Mouse (Mus musculus) stomach, embryonic 15.5 days (tissue): ENCODE results near the gene Fn3krp. TPM values are rescaled to one million over a fixed set of nuclear protein-coding genes. Genes with fewer than 3 reads are reported as not detected.
A peak's percentile ranks its signal among the peaks of the same experiment; 100 is the strongest.

Experiments used
- ATAC-seq: fragments of 200-750 bp; cut with Nextera tagmentation; 2 replicates; pipeline ENCODE4 v1.8.0; 2017; ENCODE audit warnings: low read depth, moderate number of reproducible peaks, moderate TSS enrichment; ENCODE audit not compliant: insufficient read depth, low FRiP score
- H3K27ac ChIP-seq: fragments of 300-500 bp; sonication (generic); 2 replicates; pipeline ENCODE4 v1.5.1; 2015; ENCODE audit warnings: mild to moderate bottlenecking, inconsistent platforms
- H3K27me3 ChIP-seq: fragments of 300-500 bp; sonication (generic); replicated peaks from 2 replicates; pipeline ENCODE4 v1.6.1; 2015; ENCODE audit warnings: inconsistent platforms
- H3K36me3 ChIP-seq: fragments of 300-500 bp; sonication (generic); 2 replicates; pipeline ENCODE4 v1.6.1; 2015; ENCODE audit warnings: inconsistent platforms
- H3K4me1 ChIP-seq: fragments of 300-500 bp; sonication (generic); 2 replicates; pipeline ENCODE4 v1.6.1; 2015; ENCODE audit warnings: inconsistent platforms
- H3K4me2 ChIP-seq: fragments of 300-500 bp; sonication (generic); 2 replicates; pipeline ENCODE4 v1.6.1; 2015; ENCODE audit warnings: mild to moderate bottlenecking, inconsistent platforms
- H3K4me3 ChIP-seq: fragments of 300-500 bp; sonication (generic); replicated peaks from 2 replicates; pipeline ENCODE4 v1.5.1; 2015; ENCODE audit warnings: inconsistent platforms
- H3K9ac ChIP-seq: fragments of 300-500 bp; sonication (generic); 2 replicates; pipeline ENCODE4 v1.6.1; 2015; ENCODE audit warnings: inconsistent platforms
- H3K9me3 ChIP-seq: fragments of 300-500 bp; sonication (generic); 2 replicates; pipeline ENCODE4 v1.6.1; 2016; ENCODE audit warnings: inconsistent platforms
- WGBS: fragments of 180-500 bp; shearing (Covaris S2); methylation state at CpG from one replicate; pipeline ENCODE4 v1.1.7; 2015; 5-methylcytosine and 5-hydroxymethylcytosine counted together
- polyA plus RNA-seq: library from polyadenylated mRNA; unstranded; fragments of >200 nt; fragmentation: Nextera tagmentation; extraction: Ambion mirVana; gene quantifications from 2 replicates; pipeline ENCODE4 v1.2.1, GENCODE M21; 2015

Gene Fn3krp
- polyA plus RNA-seq, 1 experiment from 2014 or later: 9.9 TPM

GRCm38 (mm10) chr11:121417971-121418370, 3.2 kb upstream of the Fn3krp start:
- no peak overlapping the region for H3K4me3 ChIP-seq
- H3K9ac ChIP-seq: no peak overlapping the region
- WGBS: 75% methylated on average over 5 of the region's 5 CpGs
- ATAC-seq: no peak
- H3K27me3 ChIP-seq: no peaks in the 10 kb centered on the region
- no peaks in the 10 kb centered on the region for H3K4me1 ChIP-seq
- no peak overlapping the region for H3K4me2 ChIP-seq
- H3K9me3 ChIP-seq: no peaks in the 10 kb centered on the region
- no peaks in the 10 kb centered on the region for H3K36me3 ChIP-seq
- H3K27ac ChIP-seq: no peak overlapping the region

DNA sequence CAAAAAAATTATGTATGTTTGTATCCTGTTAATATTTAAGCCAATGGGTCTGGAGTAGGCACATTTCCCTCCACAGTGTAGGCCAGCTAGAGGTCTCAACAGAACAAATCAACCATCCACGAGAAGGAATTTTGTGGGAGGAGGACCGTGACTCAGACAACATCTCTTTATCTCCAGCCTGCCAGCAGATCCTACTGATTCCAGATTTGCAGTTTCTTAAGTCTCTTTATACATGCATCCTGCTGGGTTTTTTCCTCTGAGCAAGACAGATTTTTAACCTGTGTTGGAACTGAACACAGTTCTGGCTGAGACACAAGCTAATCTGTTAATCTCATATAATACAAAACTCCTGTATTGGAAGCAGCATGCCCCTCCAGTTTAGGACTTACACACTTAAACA, 2.3 kb upstream of the Fn3krp start:
- no peak overlapping the region for H3K9ac ChIP-seq
- no peak overlapping the region for H3K4me2 ChIP-seq
- H3K9me3 ChIP-seq: no peaks in the 10 kb centered on the region
- no peaks in the 10 kb centered on the region for H3K27me3 ChIP-seq
- ATAC-seq: no peak
- no peak overlapping the region for H3K27ac ChIP-seq
- WGBS: 56% methylated on average over 2 of the region's 2 CpGs
- no peaks in the 10 kb centered on the region for H3K36me3 ChIP-seq
- H3K4me1 ChIP-seq: no peaks in the 10 kb centered on the region
- H3K4me3 ChIP-seq: no peak overlapping the region

DNA sequence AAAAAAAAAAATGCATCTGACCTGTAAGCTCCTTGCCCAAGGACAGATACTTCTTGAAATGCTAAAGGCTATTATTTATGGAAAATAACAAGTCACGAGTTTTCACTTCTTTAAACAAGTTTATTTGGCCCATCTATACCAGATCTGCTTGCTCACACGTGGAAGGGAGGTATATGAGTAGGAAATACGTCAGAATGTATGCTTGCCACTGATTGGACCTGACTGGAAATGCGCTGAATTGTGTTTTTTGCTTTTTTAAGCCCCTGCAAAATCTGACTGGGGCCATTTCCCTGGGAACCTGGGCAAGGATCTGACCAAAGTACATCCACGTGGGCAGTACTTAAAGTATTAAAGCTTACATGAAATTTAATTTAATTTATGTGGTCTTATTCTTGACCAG, 822 bp upstream of the Fn3krp start:
- no peak overlapping the region for H3K4me3 ChIP-seq
- WGBS: 50% methylated on average over 5 of the region's 5 CpGs
- peak overlapping the region; percentile 81 for H3K4me2 ChIP-seq
- no peaks in the 10 kb centered on the region for H3K4me1 ChIP-seq
- no peaks in the 10 kb centered on the region for H3K36me3 ChIP-seq
- H3K9me3 ChIP-seq: no peaks in the 10 kb centered on the region
- no peak for ATAC-seq
- H3K9ac ChIP-seq: no peak overlapping the region
- H3K27me3 ChIP-seq: no peaks in the 10 kb centered on the region
- H3K27ac ChIP-seq: peak overlapping the region; percentile 79

DNA sequence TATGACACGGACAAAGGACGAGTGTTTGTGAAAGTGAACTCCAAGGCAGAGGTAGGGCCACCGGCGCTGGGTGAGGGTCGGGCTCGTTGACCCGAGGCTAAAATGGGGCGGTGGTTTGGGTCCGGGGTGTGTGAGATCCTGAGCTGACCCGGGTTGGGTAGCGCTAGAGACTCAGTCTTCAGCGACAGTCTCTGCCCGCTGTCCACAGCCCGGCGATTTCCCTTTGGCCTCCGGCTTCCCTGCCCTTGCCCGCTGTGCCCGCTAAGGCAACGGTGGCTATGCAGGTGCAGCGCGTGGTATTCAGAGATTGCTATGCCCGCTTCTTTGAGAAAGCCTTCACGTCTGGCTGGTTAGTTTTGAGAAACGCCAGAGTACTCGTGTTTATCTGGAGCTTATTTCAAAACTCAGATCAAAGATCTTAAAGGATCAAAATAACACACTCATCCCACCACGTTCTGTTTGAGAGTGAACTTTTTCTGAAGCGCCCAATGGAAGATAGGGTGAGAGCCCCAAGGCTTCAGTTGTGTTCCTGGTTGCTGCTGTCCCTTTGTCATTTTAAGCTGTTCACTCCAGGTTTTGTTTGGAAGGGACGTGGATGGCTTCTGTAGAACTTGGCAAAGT, 462 bp downstream of the Fn3krp start:
- Histone ChIP-seq H3K4me2 (peak overlapping the region; percentile 81), H3K9ac (peak overlapping the region; percentile 55), H3K27me3 (no peaks in the 10 kb centered on the region), H3K27ac (0 out of 2 replicates have a peak overlapping the region, but pooled peaks have one; percentile 44), H3K4me3 (peak overlapping the region; percentile 79), H3K4me1 (no peaks in the 10 kb centered on the region), H3K9me3 (no peaks in the 10 kb centered on the region), H3K36me3 (no peaks in the 10 kb centered on the region)
- ATAC-seq: peak; percentile 51
- under 1% methylated on average over 28 of the region's 28 CpGs for WGBS

- Histone ChIP-seq H3K4me3 (no peak overlapping the region), H3K36me3 (no peaks in the 10 kb centered on the region), H3K9ac (no peak overlapping the region), H3K4me2 (no peak overlapping the region), H3K27me3 (no peaks in the 10 kb centered on the region), H3K4me1 (peaks cover 10% of the 10 kb centered on the region; the same call in 1 of the 2 replicates), H3K27ac (no peak overlapping the region), H3K9me3 (no peaks in the 10 kb centered on the region)
- 75% methylated on average over 4 of the region's 4 CpGs for WGBS
- ATAC-seq: peak; percentile 84
These were observed 12.2 kb downstream of the Fn3krp start for GRCm38 (mm10) chr11:121433397-121433796.

GRCm38 (mm10) chr11:121434156-121435155, 13.3 kb downstream of the Fn3krp start, which contains the start of gene Fn3k:
Fn3k (plus strand) TSS chr11:121434913.
- ATAC-seq: peak; percentile 94
- no peaks in the 10 kb centered on the region for H3K36me3 ChIP-seq
- H3K4me3 ChIP-seq: peak within 1 kb of the TSS; percentile 41
- no peak within 1 kb of the TSS for H3K27ac ChIP-seq
- H3K4me1 ChIP-seq: peaks cover 10% of the 10 kb centered on the region; the same call in 1 of the 2 replicates
- H3K9ac ChIP-seq: no peak within 1 kb of the TSS; the same call in 1 of the 2 replicates
- H3K4me2 ChIP-seq: peak within 1 kb of the TSS; percentile 80
- H3K27me3 ChIP-seq: no peaks in the 10 kb centered on the region
- no peaks in the 10 kb centered on the region for H3K9me3 ChIP-seq
- WGBS: 4% methylated on average over 28 of the region's 30 CpGs

GRCm38 (mm10) chr11:121437236-121437635, 16.0 kb downstream of the Fn3krp start:
- ATAC-seq: no peak
- H3K27ac ChIP-seq: no peak overlapping the region
- WGBS: 66% methylated on average over 5 of the region's 5 CpGs
- H3K4me3 ChIP-seq: no peak overlapping the region
- no peaks in the 10 kb centered on the region for H3K27me3 ChIP-seq
- H3K4me1 ChIP-seq: peaks cover 10% of the 10 kb centered on the region; the same call in 1 of the 2 replicates
- no peaks in the 10 kb centered on the region for H3K9me3 ChIP-seq
- H3K36me3 ChIP-seq: no peaks in the 10 kb centered on the region
- H3K4me2 ChIP-seq: no peak overlapping the region
- no peak overlapping the region for H3K9ac ChIP-seq

GRCm38 (mm10) chr11:121439686-121440292, 18.6 kb downstream of the Fn3krp start:
- no peaks in the 10 kb centered on the region for H3K4me1 ChIP-seq
- no peak overlapping the region for H3K27ac ChIP-seq
- no peaks in the 10 kb centered on the region for H3K36me3 ChIP-seq
- 62% methylated on average over 5 of the region's 5 CpGs for WGBS
- H3K9ac ChIP-seq: no peak overlapping the region
- no peak overlapping the region for H3K4me2 ChIP-seq
- H3K27me3 ChIP-seq: 0 out of 2 replicates have a peak, but pooled peaks cover 4% of the 10 kb centered on the region
- ATAC-seq: no peak
- no peaks in the 10 kb centered on the region for H3K9me3 ChIP-seq
- no peak overlapping the region for H3K4me3 ChIP-seq

DNA sequence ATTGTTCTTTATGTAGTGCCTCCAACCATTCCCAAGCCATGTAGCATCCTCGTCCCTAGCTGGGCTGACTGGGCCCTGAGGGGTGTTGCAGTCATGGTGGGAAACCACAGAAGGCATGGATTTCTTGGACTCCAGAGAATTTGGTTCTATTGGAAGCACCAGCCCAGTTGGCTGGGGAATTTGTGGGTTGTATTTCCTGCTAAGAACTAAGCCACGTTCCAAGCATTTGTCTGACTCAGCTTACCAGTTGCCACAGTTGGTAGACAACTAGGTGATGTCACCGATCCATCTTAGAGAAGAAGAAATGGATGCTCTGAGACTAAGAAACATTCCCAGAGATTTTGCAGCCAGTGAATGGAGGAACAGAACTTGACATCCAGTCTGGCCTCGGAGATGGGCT, 20.5 kb downstream of the Fn3krp start:
- no peaks in the 10 kb centered on the region for H3K4me1 ChIP-seq
- no peak overlapping the region for H3K27ac ChIP-seq
- 0 out of 2 replicates have a peak, but pooled peaks cover 4% of the 10 kb centered on the region for H3K27me3 ChIP-seq
- WGBS: 84% methylated on average over 4 of the region's 4 CpGs
- ATAC-seq: no peak
- no peak overlapping the region for H3K4me2 ChIP-seq
- no peaks in the 10 kb centered on the region for H3K9me3 ChIP-seq
- H3K9ac ChIP-seq: no peak overlapping the region
- no peaks in the 10 kb centered on the region for H3K36me3 ChIP-seq
- H3K4me3 ChIP-seq: no peak overlapping the region

GRCm38 (mm10) chr11:121442076-121442475, 20.9 kb downstream of the Fn3krp start:
- Histone ChIP-seq H3K9me3 (no peaks in the 10 kb centered on the region), H3K27ac (no peak overlapping the region), H3K27me3 (0 out of 2 replicates have a peak, but pooled peaks cover 4% of the 10 kb centered on the region), H3K9ac (no peak overlapping the region), H3K4me3 (no peak overlapping the region), H3K36me3 (no peaks in the 10 kb centered on the region), H3K4me2 (no peak overlapping the region), H3K4me1 (no peaks in the 10 kb centered on the region)
- WGBS: 43% methylated on average over 2 of the region's 2 CpGs
- ATAC-seq: no peak

DNA sequence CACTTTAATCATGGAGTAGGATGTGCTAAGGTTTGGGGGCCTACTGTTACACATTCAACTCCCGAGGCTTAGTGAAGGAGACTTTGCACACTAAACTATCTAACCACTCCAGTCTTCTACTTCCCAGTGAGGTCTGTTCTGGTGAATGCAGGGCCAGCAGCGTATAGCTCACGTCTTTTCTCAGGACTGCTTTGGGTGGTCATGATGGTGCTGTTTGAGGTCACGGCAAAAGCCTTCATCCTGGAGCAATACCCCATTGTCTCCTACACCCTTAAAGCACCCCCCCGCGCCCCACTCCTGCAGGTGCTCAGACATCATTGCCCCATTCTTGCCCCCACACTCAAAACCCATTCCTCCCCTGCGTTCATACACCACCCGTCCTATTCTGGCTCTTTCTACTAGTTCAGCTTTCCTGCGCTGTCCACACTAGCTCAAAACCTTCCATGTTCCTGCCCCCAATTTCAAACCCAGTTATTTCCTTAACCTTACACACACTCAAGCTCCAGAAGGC, 30.1 kb downstream of the Fn3krp start:
- Histone ChIP-seq H3K27ac (peak overlapping the region; percentile 45), H3K9me3 (no peaks in the 10 kb centered on the region), H3K4me3 (peak overlapping the region; percentile 95), H3K4me2 (peak overlapping the region; percentile 80), H3K36me3 (no peaks in the 10 kb centered on the region), H3K4me1 (peaks cover 6% of the 10 kb centered on the region; the same call in 1 of the 2 replicates), H3K27me3 (no peaks in the 10 kb centered on the region), H3K9ac (no peak overlapping the region)
- WGBS: 25% methylated on average over 9 of the region's 9 CpGs
- no peak for ATAC-seq
